Mouse (Mus musculus): Measurements from ENCODE around the gene Slc31a2.
A peak's percentile ranks its signal among the peaks of the same experiment; 100 is the strongest.

Gene Slc31a2

GRCm38 (mm10) chr4:62282969-62283368 is 20.6 kb downstream of the Slc31a2 start:
- no peak for DNase-seq

- DNase-seq = peak; percentile 2 to 3
Measured at GRCm38 (mm10) chr4:62285576-62285975, 23.2 kb downstream of the Slc31a2 start.

- peak; percentile 82 to 89 for DNase-seq
Measured at GRCm38 (mm10) chr4:62286257-62286991, 24.1 kb downstream of the Slc31a2 start.

GRCm38 (mm10) chr4:62286992-62287900 is 24.9 kb downstream of the Slc31a2 start:
- peak in 1 of 2 experiments; percentile 17 for DNase-seq

- no peak for DNase-seq
Measured at GRCm38 (mm10) chr4:62289226-62289625, 26.9 kb downstream of the Slc31a2 start.

- peak; percentile 0 to 1 for DNase-seq
Measured at GRCm38 (mm10) chr4:62290816-62291505, 28.6 kb downstream of the Slc31a2 start.

- DNase-seq = peak; percentile 31 to 50
Measured at GRCm38 (mm10) chr4:62292461-62293180, 30.3 kb downstream of the Slc31a2 start.

GRCm38 (mm10) chr4:62293219-62293861 is 31.0 kb downstream of the Slc31a2 start:
- DNase-seq = peak in 1 of 2 experiments; percentile 6

GRCm38 (mm10) chr4:62294741-62295140 is 32.4 kb downstream of the Slc31a2 start:
- peak in 1 of 2 experiments; percentile 3 for DNase-seq

GRCm38 (mm10) chr4:62297280-62298130 is 35.1 kb downstream of the Slc31a2 start:
- no peak for DNase-seq

- no peak for DNase-seq
Measured at GRCm38 (mm10) chr4:62300001-62300400, 37.6 kb downstream of the Slc31a2 start.

GRCm38 (mm10) chr4:62302795-62303194 is 40.4 kb downstream of the Slc31a2 start:
- DNase-seq = no peak

- DNase-seq = no peak
Measured at GRCm38 (mm10) chr4:62303288-62303687, 40.9 kb downstream of the Slc31a2 start.

- no peak for DNase-seq
Measured at GRCm38 (mm10) chr4:62306301-62306700, 43.9 kb downstream of the Slc31a2 start.

GRCm38 (mm10) chr4:62306840-62307239 is 44.5 kb downstream of the Slc31a2 start:
- DNase-seq = no peak

GRCm38 (mm10) chr4:62308406-62308805 is 46.0 kb downstream of the Slc31a2 start:
- no peak for DNase-seq

GRCm38 (mm10) chr4:62312821-62313220 is 50.5 kb downstream of the Slc31a2 start:
- no peak for DNase-seq

GRCm38 (mm10) chr4:62313641-62314211 is 51.4 kb downstream of the Slc31a2 start:
- no peak for DNase-seq

GRCm38 (mm10) chr4:62314516-62314915 is 52.2 kb downstream of the Slc31a2 start:
- no peak for DNase-seq

- no peak for DNase-seq
Measured at GRCm38 (mm10) chr4:62316456-62316855, 54.1 kb downstream of the Slc31a2 start.
